Mouse (Mus musculus): ENCODE measurements around the gene Map3k4. TPM values are rescaled to one million over a fixed set of nuclear protein-coding genes. Genes with fewer than 3 reads are reported as not detected.

Map3k4 gene
- 34.8 and 46.9 TPM in 2 replicates for polyA plus RNA-seq (2012; rRNA removed)

GRCm38 (mm10) chr17:12318663-12319201 lies at the start of gene Map3k4:
Gene Map3k4 (minus strand): TSS chr17:12318796.

Other genes with a start within 250 kb of the Map3k4 start
- 82.9 and 83.3 TPM in 2 replicates for gene Agpat4, start 200.1 kb downstream of the Map3k4 start, polyA plus RNA-seq (2012; rRNA removed)
- 0.09 TPM in 1 of 2 replicates, not detected in the other for gene Plg, start 59.8 kb upstream of the Map3k4 start, polyA plus RNA-seq (2012; rRNA removed)
- 0.80 and 1.0 TPM in 2 replicates for gene Slc22a3, start 188.9 kb upstream of the Map3k4 start, polyA plus RNA-seq (2012; rRNA removed)

Measured in colon, adult 2 months (tissue).